Mouse (Mus musculus) cerebellum, adult 11-12 months (tissue): Measurements from ENCODE around the gene Gm20441.
A peak's percentile ranks its signal among the peaks of the same experiment; 100 is the strongest.

Experiments used
- DNase-seq: peaks from one replicate; pipeline ENCODE4 v3.0.0; 2022

Gene Gm20441

GRCm38 (mm10) chr10:75780769-75781578, at the start of gene Gm20441, which contains the start of gene Gstt3:
Gene Gm20441, minus strand, starts transcription at chr10:75780954.
Gene Gstt3, minus strand, starts transcription at chr10:75781414.
- DNase-seq = no peak

GRCm38 (mm10) chr10:75830275-75830670, 49.5 kb upstream of the Gm20441 start:
- no peak for DNase-seq

GRCm38 (mm10) chr10:75829529-75830274, 48.9 kb upstream of the Gm20441 start:
- no peak for DNase-seq

GRCm38 (mm10) chr10:75828500-75828931, 47.8 kb upstream of the Gm20441 start:
- peak; percentile 90 for DNase-seq

- DNase-seq = peak; percentile 65
Measured at GRCm38 (mm10) chr10:75827668-75828360, 47.1 kb upstream of the Gm20441 start.

GRCm38 (mm10) chr10:75824530-75824929, 43.8 kb upstream of the Gm20441 start:
- DNase-seq = no peak

GRCm38 (mm10) chr10:75823782-75824181, 43.0 kb upstream of the Gm20441 start:
- DNase-seq = no peak

- no peak for DNase-seq
Measured at GRCm38 (mm10) chr10:75822443-75822842, 41.7 kb upstream of the Gm20441 start, which contains the start of gene Gstt4. Gene Gstt4, minus strand, starts transcription at chr10:75822543.

- DNase-seq = no peak
Measured at GRCm38 (mm10) chr10:75819882-75820281, 39.1 kb upstream of the Gm20441 start.

GRCm38 (mm10) chr10:75818641-75819040, 37.9 kb upstream of the Gm20441 start:
- DNase-seq = no peak

- no peak for DNase-seq
Measured at GRCm38 (mm10) chr10:75804217-75804616, 23.5 kb upstream of the Gm20441 start.

GRCm38 (mm10) chr10:75798176-75798696, 17.5 kb upstream of the Gm20441 start, which contains the start of gene Gstt1:
Gene Gstt1, minus strand, starts transcription at chr10:75798584.
- DNase-seq = peak; percentile 79

- DNase-seq = peak; percentile 81
Measured at GRCm38 (mm10) chr10:75797619-75798175, 16.9 kb upstream of the Gm20441 start.

- DNase-seq = peak; percentile 42
Measured at GRCm38 (mm10) chr10:75796731-75797516, 16.2 kb upstream of the Gm20441 start.

GRCm38 (mm10) chr10:75794880-75795279, 14.1 kb upstream of the Gm20441 start:
- DNase-seq = no peak

GRCm38 (mm10) chr10:75790773-75791172, 10.0 kb upstream of the Gm20441 start:
- no peak for DNase-seq

GRCm38 (mm10) chr10:75789841-75790240, 9.1 kb upstream of the Gm20441 start:
- DNase-seq = no peak

- no peak for DNase-seq
Measured at GRCm38 (mm10) chr10:75789081-75789735, 8.5 kb upstream of the Gm20441 start.

- no peak for DNase-seq
Measured at GRCm38 (mm10) chr10:75788277-75788676, 7.5 kb upstream of the Gm20441 start.

GRCm38 (mm10) chr10:75785442-75785841, 4.7 kb upstream of the Gm20441 start:
- no peak for DNase-seq
